Mouse (Mus musculus): ENCODE measurements at regions not wholly inside any gene's neighbourhood (a gene's known extent, or its start where the extent isn't known, plus 50 kb on each side); places are given as distances from the start of the nearest gene placed in this dataset.

- in situ Hi-C loops (cut with MboI, MseI), result no loop called here
Measured at GRCm38 (mm10) chr8:31314692-31315358, 2113.7 kb upstream of the 5930422O12Rik start.

- in situ Hi-C loops (cut with MboI, MseI), result no loop called here
Measured at GRCm38 (mm10) chr8:31315359-31315705, 2113.2 kb upstream of the 5930422O12Rik start.

GRCm38 (mm10) chr8:31333545-31334297, 2094.8 kb upstream of the 5930422O12Rik start:
- in situ Hi-C loops (cut with MboI, MseI), result no loop called here

- in situ Hi-C loops (cut with MboI, MseI), result no loop called here
Measured at GRCm38 (mm10) chr8:31348504-31348903, 2080.0 kb upstream of the 5930422O12Rik start.

GRCm38 (mm10) chr8:31369636-31370035, 2058.9 kb upstream of the 5930422O12Rik start:
- in situ Hi-C loops (cut with MboI, MseI), result no loop called here

GRCm38 (mm10) chr8:31370137-31371010, 2058.1 kb upstream of the 5930422O12Rik start:
- in situ Hi-C loops (cut with MboI, MseI), result no loop called here

GRCm38 (mm10) chr8:31371656-31372055, 2056.9 kb upstream of the 5930422O12Rik start:
- in situ Hi-C loops (cut with MboI, MseI), result no loop called here

- in situ Hi-C loops (cut with MboI, MseI), result no loop called here
Measured at GRCm38 (mm10) chr8:31372397-31372796, 2056.1 kb upstream of the 5930422O12Rik start.

- in situ Hi-C loops (cut with MboI, MseI), result no loop called here
Measured at GRCm38 (mm10) chr8:31373140-31373787, 2055.2 kb upstream of the 5930422O12Rik start.

- in situ Hi-C loops (cut with MboI, MseI), result no loop called here
Measured at GRCm38 (mm10) chr8:31377698-31378334, 2050.7 kb upstream of the 5930422O12Rik start.

GRCm38 (mm10) chr8:31404811-31405210, 2023.7 kb upstream of the 5930422O12Rik start:
- in situ Hi-C loops (cut with MboI, MseI), result loop anchor here (10.0 kb wide), 1 partner anchor 570 kb away; no protein-coding TSS in a partner anchor

- in situ Hi-C loops (cut with MboI, MseI), result no loop called here
Measured at GRCm38 (mm10) chr8:31422241-31422640, 2006.3 kb upstream of the 5930422O12Rik start.

GRCm38 (mm10) chr8:31427706-31428105, 2000.8 kb upstream of the 5930422O12Rik start:
- in situ Hi-C loops (cut with MboI, MseI), result no loop called here

- in situ Hi-C loops (cut with MboI, MseI), result no loop called here
Measured at GRCm38 (mm10) chr8:31436445-31437191, 1991.9 kb upstream of the 5930422O12Rik start.

- in situ Hi-C loops (cut with MboI, MseI), result no loop called here
Measured at GRCm38 (mm10) chr8:31444834-31445233, 1983.7 kb upstream of the 5930422O12Rik start.

- in situ Hi-C loops (cut with MboI, MseI), result no loop called here
Measured at GRCm38 (mm10) chr8:31447984-31448383, 1980.5 kb upstream of the 5930422O12Rik start.

- in situ Hi-C loops (cut with MboI, MseI), result loop anchor here (10.0 kb wide), 1 partner anchor 390 kb away; no protein-coding TSS in a partner anchor
Measured at GRCm38 (mm10) chr8:31454736-31455391, 1973.6 kb upstream of the 5930422O12Rik start.

- in situ Hi-C loops (cut with MboI, MseI), result no loop called here
Measured at GRCm38 (mm10) chr8:31460349-31460748, 1968.2 kb upstream of the 5930422O12Rik start.

All from T-helper 1 cell (primary cell).